Mouse (Mus musculus): ENCODE results near the gene Src.

GRCm38 (mm10) chr2:157376995-157377394 is 41.2 kb upstream of the Src start:
- no peak for TF ChIP-seq CTCF (IDR thresholded peaks at IDR 0.05; ENCODE audit: borderline replicate concordance, control insufficient read depth, extremely low read depth, insufficient read depth, low read length, poor library complexity)
- TF ChIP-seq POLR2A (IDR thresholded peaks at IDR 0.05; ENCODE audit: control insufficient read depth, extremely low read depth, insufficient read depth, low read length, poor library complexity) = no peak
